Mouse (Mus musculus): ENCODE results near the gene Alppl2. TPM values are rescaled to one million over a fixed set of nuclear protein-coding genes. Genes with fewer than 3 reads are reported as not detected.

Gene Alppl2
- polyA plus RNA-seq, 1 experiment from 2014 or later, result not detected

DNA sequence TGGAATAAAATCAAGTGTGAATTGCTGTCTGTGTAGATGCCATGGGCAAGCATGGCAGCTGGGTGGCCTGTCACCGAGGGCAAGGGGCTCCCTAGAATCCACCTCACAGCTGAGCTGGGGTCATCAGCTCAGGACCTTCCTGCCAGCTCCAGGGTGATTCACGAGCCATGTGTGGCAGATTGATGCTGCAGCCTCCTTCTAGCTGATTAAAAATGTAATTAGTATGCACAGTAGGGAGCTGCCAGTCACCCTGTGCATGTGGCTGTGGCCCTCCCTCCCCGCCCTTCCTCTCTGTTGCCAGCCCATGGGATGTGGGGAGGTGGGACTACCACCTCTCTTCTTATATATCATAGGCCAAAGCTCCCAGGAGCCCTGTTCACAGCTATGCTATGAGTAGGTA lies 39.7 kb downstream of the Alppl2 start:
- ATAC-seq (ENCODE audit: insufficient number of reproducible peaks, insufficient read depth, low FRiP score, low TSS enrichment, low read depth), result no peak
- Histone ChIP-seq H3K36me3 (peaks cover 65% of the 10 kb centered on the region), H3K27ac (no peak overlapping the region), H3K27me3 (no peaks in the 10 kb centered on the region), H3K9ac (no peak overlapping the region), H3K9me3 (no peaks in the 10 kb centered on the region), H3K4me1 (peaks cover 2% of the 10 kb centered on the region), H3K4me2 (no peak overlapping the region), H3K4me3 (no peak overlapping the region)
- WGBS, result 66% methylated on average over 3 of the region's 3 CpGs

GRCm38 (mm10) chr1:87041814-87042438 lies 47.8 kb downstream of the Alppl2 start:
- Histone ChIP-seq H3K27me3 (no peaks in the 10 kb centered on the region), H3K27ac (no peak overlapping the region), H3K9me3 (no peaks in the 10 kb centered on the region), H3K4me2 (no peak overlapping the region), H3K36me3 (peaks cover 27% of the 10 kb centered on the region), H3K4me1 (peaks cover 13% of the 10 kb centered on the region), H3K9ac (no peak overlapping the region), H3K4me3 (no peak overlapping the region)
- no peak for ATAC-seq (ENCODE audit: insufficient number of reproducible peaks, insufficient read depth, low FRiP score, low TSS enrichment, low read depth)
- 0% methylated on average over 1 of the region's 1 CpGs for WGBS

DNA sequence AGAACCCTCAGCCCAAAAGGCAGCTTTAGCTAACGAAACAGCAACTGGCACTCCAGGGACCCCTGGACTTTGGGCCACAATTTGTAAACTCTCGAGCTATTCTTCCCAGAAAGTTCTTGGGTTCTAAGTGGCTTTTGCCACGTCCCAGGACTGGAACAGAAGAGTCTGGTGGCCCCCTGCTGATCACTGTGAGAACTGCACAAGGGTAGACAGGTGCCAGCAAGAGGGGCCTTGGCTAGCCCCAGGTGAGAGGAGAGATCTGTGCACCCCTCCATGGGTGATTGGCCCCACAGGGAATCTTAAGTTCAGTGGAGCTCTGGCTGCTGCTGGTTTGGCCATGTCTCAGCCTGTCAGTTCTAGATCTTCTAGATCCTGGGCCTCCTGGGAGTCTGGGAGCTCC lies 48.6 kb downstream of the Alppl2 start:
- Histone ChIP-seq H3K9ac (no peak overlapping the region), H3K9me3 (no peaks in the 10 kb centered on the region), H3K4me2 (no peak overlapping the region), H3K27me3 (no peaks in the 10 kb centered on the region), H3K4me1 (peaks cover 21% of the 10 kb centered on the region), H3K36me3 (peaks cover 20% of the 10 kb centered on the region), H3K4me3 (no peak overlapping the region), H3K27ac (peak overlapping the region; percentile 44; the same call in 1 of the 2 replicates)
- 25% methylated on average over 3 of the region's 3 CpGs for WGBS
- ATAC-seq (ENCODE audit: insufficient number of reproducible peaks, insufficient read depth, low FRiP score, low TSS enrichment, low read depth), result no peak

DNA sequence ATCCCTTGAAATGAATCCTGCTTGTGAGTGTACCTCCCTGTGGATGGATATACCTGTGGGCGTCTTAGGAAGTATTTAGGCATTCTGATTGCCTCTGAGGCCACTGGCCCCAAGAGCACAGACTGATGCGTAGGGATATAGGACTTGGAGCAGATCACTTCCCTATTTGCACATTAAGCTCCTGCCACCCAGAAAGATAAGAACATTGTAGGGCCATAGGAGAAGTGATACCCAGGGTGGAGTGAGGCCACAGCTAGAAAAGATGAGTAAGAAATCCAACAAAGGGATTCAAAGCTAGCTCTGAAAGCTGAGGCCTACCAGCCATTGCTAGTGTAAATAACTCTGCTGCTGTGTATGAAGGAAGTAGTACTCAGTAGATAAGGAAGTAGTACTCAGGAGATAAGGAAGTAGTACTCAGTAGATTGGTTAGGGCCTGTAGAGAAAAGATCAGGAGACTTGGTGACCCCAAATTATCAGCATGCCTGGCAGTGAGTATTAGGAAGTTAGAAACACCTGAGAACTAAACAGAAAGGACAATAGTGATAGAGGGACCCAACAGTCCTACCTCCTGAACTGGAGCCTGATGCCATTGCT lies 51.2 kb downstream of the Alppl2 start:
- Histone ChIP-seq H3K36me3 (no peaks in the 10 kb centered on the region), H3K4me2 (no peak overlapping the region), H3K9ac (no peak overlapping the region), H3K4me3 (no peak overlapping the region), H3K4me1 (peaks cover 39% of the 10 kb centered on the region), H3K27me3 (no peaks in the 10 kb centered on the region), H3K27ac (no peak overlapping the region), H3K9me3 (no peaks in the 10 kb centered on the region)
- ATAC-seq (ENCODE audit: insufficient number of reproducible peaks, insufficient read depth, low FRiP score, low TSS enrichment, low read depth), result no peak
- WGBS, result 81% methylated on average over 2 of the region's 2 CpGs

Other genes starting within 250 kb of the Alppl2 start
- gene Alpi, start 11.7 kb upstream of the Alppl2 start, polyA plus RNA-seq (2015; fragmentation: Nextera tagmentation; extraction: Ambion mirVana), result 0.47 TPM in 1 of 2 replicates, not detected in the other
- not detected in 2 replicates for gene Akp3, start 35.0 kb upstream of the Alppl2 start, polyA plus RNA-seq (2015; fragmentation: Nextera tagmentation; extraction: Ambion mirVana)
- gene Ecel1, start 66.6 kb upstream of the Alppl2 start, polyA plus RNA-seq (2015; fragmentation: Nextera tagmentation; extraction: Ambion mirVana), result 0.81 and 0.90 TPM in 2 replicates
- gene Prss56, start 93.4 kb upstream of the Alppl2 start, polyA plus RNA-seq (2015; fragmentation: Nextera tagmentation; extraction: Ambion mirVana), result not detected in 2 replicates
- gene Chrnd, start 100.7 kb upstream of the Alppl2 start, polyA plus RNA-seq (2015; fragmentation: Nextera tagmentation; extraction: Ambion mirVana), result 0.87 and 1.0 TPM in 2 replicates
- gene Chrng, start 114.7 kb upstream of the Alppl2 start, polyA plus RNA-seq (2015; fragmentation: Nextera tagmentation; extraction: Ambion mirVana), result 2.9 and 3.0 TPM in 2 replicates
- 167 and 170 TPM in 2 replicates for gene Eif4e2, start 124.0 kb upstream of the Alppl2 start, polyA plus RNA-seq (2015; fragmentation: Nextera tagmentation; extraction: Ambion mirVana)
- 0.86 and 1.2 TPM in 2 replicates for gene Efhd1, start 174.4 kb upstream of the Alppl2 start, polyA plus RNA-seq (2015; fragmentation: Nextera tagmentation; extraction: Ambion mirVana)
- gene Gigyf2, start 237.1 kb upstream of the Alppl2 start, polyA plus RNA-seq (2015; fragmentation: Nextera tagmentation; extraction: Ambion mirVana), result 66.8 TPM in 2 replicates

All from embryonic facial prominence, embryonic 13.5 days (tissue).